Mouse (Mus musculus) forebrain, postnatal 0 days (tissue): ENCODE data around the gene Adgrb2. TPM values are rescaled to one million over a fixed set of nuclear protein-coding genes. Genes with fewer than 3 reads are reported as not detected.

Experiments used
- ATAC-seq: fragments of 200-750 bp; cut with Nextera tagmentation; 2 replicates; pipeline ENCODE4 v1.8.0; 2017; ENCODE audit warnings: mild to moderate bottlenecking, moderate library complexity
- DNase-seq: peaks from one replicate; pipeline ENCODE4 v3.0.0-alpha.2; 2015
- H3K27ac ChIP-seq: fragments of 300-500 bp; sonication (generic); 2 replicates; pipeline ENCODE4 v1.5.1; 2014; ENCODE audit warnings: low read depth, mild to moderate bottlenecking, antibody characterized with exemption, low read length, moderate library complexity, mixed read lengths
- H3K27me3 ChIP-seq: fragments of 300-500 bp; sonication (generic); 2 replicates; pipeline ENCODE4 v1.6.1; 2014; ENCODE audit warnings: mild to moderate bottlenecking, low read length, mixed read lengths; ENCODE audit not compliant: insufficient read depth
- H3K36me3 ChIP-seq: fragments of 300-500 bp; sonication (generic); 2 replicates; pipeline ENCODE4 v1.6.1; 2014; ENCODE audit warnings: mild to moderate bottlenecking, moderate library complexity; ENCODE audit not compliant: insufficient read depth
- H3K4me1 ChIP-seq: fragments of 300-500 bp; sonication (generic); 2 replicates; pipeline ENCODE4 v1.6.1; 2014; ENCODE audit warnings: antibody characterized with exemption; ENCODE audit not compliant: insufficient read depth
- H3K4me2 ChIP-seq: fragments of 300-500 bp; sonication (generic); 2 replicates; pipeline ENCODE4 v1.6.1; 2014; ENCODE audit warnings: low read depth, mild to moderate bottlenecking, moderate library complexity
- H3K4me3 ChIP-seq: fragments of 300-500 bp; sonication (generic); 2 replicates; pipeline ENCODE4 v1.5.1; 2014; ENCODE audit warnings: low read depth, low read length, mixed read lengths
- H3K9ac ChIP-seq: fragments of 300-500 bp; sonication (generic); 2 replicates; pipeline ENCODE4 v1.6.1; 2014; ENCODE audit warnings: mild to moderate bottlenecking
- H3K9me3 ChIP-seq: fragments of 300-500 bp; sonication (generic); 2 replicates; pipeline ENCODE4 v1.6.1; 2016; ENCODE audit warnings: low read length
- CTCF ChIP-seq: sonication (generic); IDR thresholded peaks from 2 replicates; pipeline ENCODE4 v1.5.1; 2016; ENCODE audit warnings: antibody characterized with exemption, control low read depth, low read depth
- WGBS: fragments of 180-500 bp; shearing (Covaris S2); extraction: QIAGEN DNeasy Blood & Tissue Kit; methylation state at CpG from one replicate; pipeline ENCODE4 v1.1.7; 2014; 5-methylcytosine and 5-hydroxymethylcytosine counted together
- polyA plus RNA-seq: library from polyadenylated mRNA; unstranded; fragments of >200 nt; fragmentation: Nextera tagmentation; extraction: Ambion mirVana; gene quantifications from 2 replicates; pipeline ENCODE4 v1.2.1, GENCODE M21; 2015
- total RNA-seq: library from RNA; depleted of rRNA; stranded (reverse); fragments of >200 nt; gene quantifications from 2 replicates; pipeline ENCODE4 v1.2.3, GENCODE M21; 2014

The Adgrb2 gene
- total and polyA plus RNA-seq, 2 experiments from 2014 or later: 18.3 to 216 TPM

- Histone ChIP-seq H3K4me3 (no peak overlapping the region), H3K4me1 (peaks cover 23% of the 10 kb centered on the region), H3K4me2 (no peak overlapping the region), H3K27ac (no peak overlapping the region), H3K9me3 (no peaks in the 10 kb centered on the region), H3K27me3 (no peaks in the 10 kb centered on the region), H3K9ac (no peak overlapping the region), H3K36me3 (peaks cover 23% of the 10 kb centered on the region)
- ATAC-seq (no peak), DNase-seq (no peak)
- peak; percentile 32; the same call in 1 of the 2 replicates for TF ChIP-seq CTCF
- whole genome bisulfite sequencing: 85% methylated on average over 4 of the region's 4 CpGs
Measured at GRCm38 (mm10) chr4:129996015-129996414, 11.3 kb downstream of the Adgrb2 start.

GRCm38 (mm10) chr4:129998124-129998523 is 13.5 kb downstream of the Adgrb2 start:
- peaks cover 23% of the 10 kb centered on the region for H3K4me1 ChIP-seq
- H3K4me3 ChIP-seq: no peak overlapping the region
- no peak for TF ChIP-seq CTCF
- WGBS: 71% methylated on average over 11 of the region's 11 CpGs
- no peak overlapping the region for H3K9ac ChIP-seq
- no peak overlapping the region for H3K4me2 ChIP-seq
- H3K27me3 ChIP-seq: no peaks in the 10 kb centered on the region
- ATAC-seq (no peak), DNase-seq (no peak)
- H3K36me3 ChIP-seq: peaks cover 14% of the 10 kb centered on the region; the same call in 1 of the 2 replicates
- H3K27ac ChIP-seq: 0 out of 2 replicates have a peak overlapping the region, but pooled peaks have one; percentile 21
- no peaks in the 10 kb centered on the region for H3K9me3 ChIP-seq

DNA sequence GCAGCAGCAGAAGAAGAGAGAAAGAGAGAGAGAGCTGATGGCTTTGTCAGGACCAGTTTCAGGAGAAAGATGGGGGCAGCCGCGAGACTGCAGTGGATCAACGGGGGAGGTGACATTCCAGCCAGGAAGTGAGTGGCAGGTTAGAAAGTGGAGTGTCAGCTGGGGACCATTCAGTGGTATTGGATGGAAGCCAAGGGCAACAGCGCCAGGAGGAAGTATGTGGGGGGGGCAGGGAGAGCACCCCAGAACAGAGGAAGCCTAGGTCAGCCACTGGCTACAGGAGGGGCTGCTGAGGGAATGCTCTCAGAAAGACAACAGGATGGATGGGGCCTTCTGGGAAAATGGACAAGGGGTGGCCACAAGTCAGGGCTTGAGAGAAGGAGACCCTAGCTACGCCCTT is 17.0 kb downstream of the Adgrb2 start:
- Histone ChIP-seq H3K4me3 (no peak overlapping the region), H3K4me2 (no peak overlapping the region), H3K36me3 (peaks cover 10% of the 10 kb centered on the region; the same call in 1 of the 2 replicates), H3K9me3 (no peaks in the 10 kb centered on the region), H3K27me3 (no peaks in the 10 kb centered on the region), H3K9ac (no peak overlapping the region), H3K27ac (0 out of 2 replicates have a peak overlapping the region, but pooled peaks have one; percentile 35), H3K4me1 (peaks cover 5% of the 10 kb centered on the region; the same call in 1 of the 2 replicates)
- ATAC-seq (0 out of 2 replicates have a peak, but pooled peaks have one; percentile 26), DNase-seq (no peak)
- TF ChIP-seq CTCF: no peak
- WGBS: 26% methylated on average over 5 of the region's 5 CpGs

GRCm38 (mm10) chr4:130002157-130002556 is 17.5 kb downstream of the Adgrb2 start:
- ATAC-seq: peak; percentile 78
- H3K27ac ChIP-seq: 0 out of 2 replicates have a peak overlapping the region, but pooled peaks have one; percentile 35
- peak; percentile 50 for DNase-seq

DNA sequence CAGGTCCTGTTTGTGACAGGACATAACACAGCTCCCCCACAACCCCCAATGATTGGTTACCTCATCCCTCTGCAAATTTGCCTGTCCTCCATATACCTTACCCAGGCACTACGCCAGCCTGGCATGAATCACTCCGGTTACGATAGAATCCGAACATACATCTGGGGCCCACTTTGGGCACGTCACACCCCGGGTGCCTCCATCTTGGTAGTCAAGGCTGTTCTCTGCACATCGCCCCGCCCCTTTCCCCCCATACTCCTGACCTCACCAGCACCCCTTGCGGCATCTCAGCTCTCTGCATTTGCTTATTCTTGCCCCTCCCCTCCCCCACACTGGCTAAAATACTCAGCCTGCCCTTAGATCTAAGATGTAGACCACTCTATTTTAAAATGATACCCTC is 20.9 kb downstream of the Adgrb2 start:
- ATAC-seq (no peak), DNase-seq (no peak)
- no peaks in the 10 kb centered on the region for H3K27me3 ChIP-seq
- TF ChIP-seq CTCF: peak; percentile 46
- peaks cover 23% of the 10 kb centered on the region for H3K36me3 ChIP-seq
- H3K4me1 ChIP-seq: no peaks in the 10 kb centered on the region
- no peak overlapping the region for H3K4me3 ChIP-seq
- no peak overlapping the region for H3K9ac ChIP-seq
- no peak overlapping the region for H3K27ac ChIP-seq
- H3K9me3 ChIP-seq: no peaks in the 10 kb centered on the region
- 74% methylated on average over 9 of the region's 9 CpGs for WGBS
- H3K4me2 ChIP-seq: no peak overlapping the region

More at GRCm38 (mm10) chr4:130002157-130002556, 17.5 kb downstream of the Adgrb2 start:
- Histone ChIP-seq H3K4me3 (no peak overlapping the region), H3K36me3 (peaks cover 10% of the 10 kb centered on the region; the same call in 1 of the 2 replicates), H3K27me3 (no peaks in the 10 kb centered on the region), H3K4me2 (no peak overlapping the region), H3K4me1 (peaks cover 5% of the 10 kb centered on the region; the same call in 1 of the 2 replicates), H3K9ac (no peak overlapping the region), H3K9me3 (no peaks in the 10 kb centered on the region)
- TF ChIP-seq CTCF: no peak
- 45% methylated on average over 10 of the region's 10 CpGs for WGBS

- 31% methylated on average over 25 of the region's 25 CpGs for WGBS
- Histone ChIP-seq H3K27ac (no peak overlapping the region), H3K9ac (no peak overlapping the region), H3K9me3 (no peaks in the 10 kb centered on the region), H3K4me3 (no peak overlapping the region), H3K4me2 (peak overlapping the region; percentile 23; the same call in 1 of the 2 replicates), H3K4me1 (no peaks in the 10 kb centered on the region), H3K27me3 (no peaks in the 10 kb centered on the region), H3K36me3 (peaks cover 32% of the 10 kb centered on the region)
- ATAC-seq (no peak), DNase-seq (no peak)
- no peak for TF ChIP-seq CTCF
Measured at GRCm38 (mm10) chr4:130006533-130006932, 21.9 kb downstream of the Adgrb2 start.

DNA sequence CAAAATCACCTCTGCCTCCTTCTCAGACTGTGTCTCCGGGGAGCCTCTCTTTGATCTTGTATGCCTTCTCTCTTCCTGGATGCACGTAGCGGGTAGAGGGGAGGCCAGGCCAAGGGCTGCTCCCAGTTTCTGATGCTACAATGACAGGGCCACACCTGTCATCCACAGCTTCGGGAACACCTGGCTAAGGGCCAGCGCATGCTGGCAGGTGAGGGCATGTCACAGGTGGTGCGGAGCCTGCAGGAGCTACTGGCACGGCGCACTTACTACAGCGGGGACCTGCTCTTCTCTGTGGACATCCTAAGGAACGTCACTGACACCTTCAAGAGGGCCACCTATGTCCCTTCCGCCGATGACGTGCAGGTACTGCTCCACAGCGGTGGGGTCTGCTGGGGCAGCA is 24.4 kb downstream of the Adgrb2 start:
- Histone ChIP-seq H3K27me3 (no peaks in the 10 kb centered on the region), H3K36me3 (peaks cover 44% of the 10 kb centered on the region), H3K4me2 (no peak overlapping the region), H3K4me1 (no peaks in the 10 kb centered on the region), H3K9me3 (no peaks in the 10 kb centered on the region), H3K27ac (no peak overlapping the region), H3K9ac (no peak overlapping the region), H3K4me3 (no peak overlapping the region)
- no peak for ATAC-seq
- no peak for DNase-seq
- no peak for TF ChIP-seq CTCF
- WGBS: 81% methylated on average over 14 of the region's 14 CpGs
